Mouse (Mus musculus): ENCODE results near the gene Cipc. TPM values are rescaled to one million over a fixed set of nuclear protein-coding genes. Genes with fewer than 3 reads are reported as not detected.

The Cipc gene
- total and polyA plus RNA-seq, 3 experiments, result 34.1 to 45.1 (median 43.8) TPM

GRCm38 (mm10) chr12:86950161-86950960 lies 3.5 kb downstream of the Cipc start:
- no peaks in the 10 kb centered on the region for H3K27me3 ChIP-seq (ENCODE audit: control insufficient read depth, insufficient read depth, low read length)

GRCm38 (mm10) chr12:86950961-86951360 lies 4.1 kb downstream of the Cipc start:
- intact Hi-C loops (cut with DNase I), result no loop called here
- Histone ChIP-seq H3K79me2 (replicated peaks; ENCODE audit: control insufficient read depth, insufficient read depth, low read length) (peaks cover 7% of the 10 kb centered on the region), H3K27me3 (ENCODE audit: control insufficient read depth, insufficient read depth, low read length) (no peaks in the 10 kb centered on the region), H3K9ac (ENCODE audit: low read depth, low read length) (no peak overlapping the region), H3K27ac (peak overlapping the region; percentile 99), H3K36me3 (ENCODE audit: control insufficient read depth, insufficient read depth, low read length) (peaks cover 14% of the 10 kb centered on the region), H3K4me3 (no peak overlapping the region), H3K4me1 (ENCODE audit: control insufficient read depth, insufficient read depth, low read length) (peaks cover 12% of the 10 kb centered on the region)
- 96% methylated on average over 3 of the region's 3 CpGs for WGBS
- peak in 1 of 2 experiments; percentile 25 for DNase-seq
- TF ChIP-seq POLR2A (IDR thresholded peaks at IDR 0.05; ENCODE audit: insufficient read depth, low read depth, low read length), result no peak
- TF ChIP-seq EP300 (IDR thresholded peaks at IDR 0.05; ENCODE audit: insufficient read depth, low read depth, low read length), result no peak
- no peak for TF ChIP-seq CTCF (IDR thresholded peaks at IDR 0.05)

More at GRCm38 (mm10) chr12:86950161-86950960, 3.5 kb downstream of the Cipc start:
- 62% methylated on average over 16 of the region's 16 CpGs for WGBS
- peak overlapping the region; percentile 99 for H3K27ac ChIP-seq
- no peak for TF ChIP-seq CTCF (IDR thresholded peaks at IDR 0.05)
- intact Hi-C loops (cut with DNase I), result no loop called here
- H3K36me3 ChIP-seq (ENCODE audit: control insufficient read depth, insufficient read depth, low read length), result peaks cover 15% of the 10 kb centered on the region
- H3K9ac ChIP-seq (ENCODE audit: low read depth, low read length), result peak overlapping the region; percentile 29; the same call in 1 of the 2 replicates
- DNase-seq, result peak in 1 of 2 experiments; percentile 13
- peak overlapping the region; percentile 17; the same call in 1 of the 2 replicates for H3K4me3 ChIP-seq
- peaks cover 11% of the 10 kb centered on the region for H3K4me1 ChIP-seq (ENCODE audit: control insufficient read depth, insufficient read depth, low read length)
- peaks cover 7% of the 10 kb centered on the region for H3K79me2 ChIP-seq (replicated peaks; ENCODE audit: control insufficient read depth, insufficient read depth, low read length)

- WGBS, result 88% methylated on average over 10 of the region's 10 CpGs
- Histone ChIP-seq H3K79me2 (replicated peaks; ENCODE audit: control insufficient read depth, insufficient read depth, low read length) (peaks cover 7% of the 10 kb centered on the region), H3K27me3 (ENCODE audit: control insufficient read depth, insufficient read depth, low read length) (no peaks in the 10 kb centered on the region), H3K4me1 (ENCODE audit: control insufficient read depth, insufficient read depth, low read length) (peaks cover 11% of the 10 kb centered on the region), H3K9ac (ENCODE audit: low read depth, low read length) (no peak overlapping the region), H3K27ac (no peak overlapping the region), H3K36me3 (ENCODE audit: control insufficient read depth, insufficient read depth, low read length) (peaks cover 21% of the 10 kb centered on the region), H3K4me3 (no peak overlapping the region)
- no peak for DNase-seq
- no peak for TF ChIP-seq POLR2A (IDR thresholded peaks at IDR 0.05; ENCODE audit: insufficient read depth, low read depth, low read length)
- TF ChIP-seq CTCF (IDR thresholded peaks at IDR 0.05), result no peak
- no peak for TF ChIP-seq EP300 (IDR thresholded peaks at IDR 0.05; ENCODE audit: insufficient read depth, low read depth, low read length)
- intact Hi-C loops (cut with DNase I), result no loop called here
Measured at GRCm38 (mm10) chr12:86952331-86952850, 5.5 kb downstream of the Cipc start.

- peaks cover 12% of the 10 kb centered on the region for H3K36me3 ChIP-seq (ENCODE audit: control insufficient read depth, insufficient read depth, low read length)
- peak overlapping the region; percentile 89 for H3K27ac ChIP-seq
- intact Hi-C loops (cut with DNase I), result no loop called here
- no peak overlapping the region for H3K4me3 ChIP-seq
- H3K9ac ChIP-seq (ENCODE audit: low read depth, low read length), result no peak overlapping the region; the same call in 1 of the 2 replicates
- peak in 1 of 2 experiments; percentile 36 for DNase-seq
- TF ChIP-seq CTCF (IDR thresholded peaks at IDR 0.05), result no peak
- TF ChIP-seq EP300 (IDR thresholded peaks at IDR 0.05; ENCODE audit: insufficient read depth, low read depth, low read length), result no peak
- TF ChIP-seq POLR2A (IDR thresholded peaks at IDR 0.05; ENCODE audit: insufficient read depth, low read depth, low read length), result no peak; the same call in 1 of the 2 replicates
- peaks cover 4% of the 10 kb centered on the region; the same call in 1 of the 2 replicates for H3K4me1 ChIP-seq (ENCODE audit: control insufficient read depth, insufficient read depth, low read length)
- peaks cover 3% of the 10 kb centered on the region; the same call in 1 of the 2 replicates for H3K79me2 ChIP-seq (replicated peaks; ENCODE audit: control insufficient read depth, insufficient read depth, low read length)
- WGBS, result 47% methylated on average over 2 of the region's 2 CpGs
- no peaks in the 10 kb centered on the region for H3K27me3 ChIP-seq (ENCODE audit: control insufficient read depth, insufficient read depth, low read length)
Measured at GRCm38 (mm10) chr12:86955894-86956293, 9.1 kb downstream of the Cipc start.

- Histone ChIP-seq H3K4me3 (no peak overlapping the region), H3K4me1 (ENCODE audit: control insufficient read depth, insufficient read depth, low read length) (peaks cover 4% of the 10 kb centered on the region; the same call in 1 of the 2 replicates), H3K27ac (no peak overlapping the region), H3K36me3 (ENCODE audit: control insufficient read depth, insufficient read depth, low read length) (peaks cover 12% of the 10 kb centered on the region), H3K9ac (ENCODE audit: low read depth, low read length) (no peak overlapping the region), H3K27me3 (ENCODE audit: control insufficient read depth, insufficient read depth, low read length) (no peaks in the 10 kb centered on the region), H3K79me2 (replicated peaks; ENCODE audit: control insufficient read depth, insufficient read depth, low read length) (no peaks in the 10 kb centered on the region)
- DNase-seq, result no peak
- intact Hi-C loops (cut with DNase I), result no loop called here
- 84% methylated on average over 5 of the region's 5 CpGs for WGBS
- TF ChIP-seq EP300 (IDR thresholded peaks at IDR 0.05; ENCODE audit: insufficient read depth, low read depth, low read length) (no peak), CTCF (IDR thresholded peaks at IDR 0.05) (no peak), POLR2A (IDR thresholded peaks at IDR 0.05; ENCODE audit: insufficient read depth, low read depth, low read length) (no peak)
Measured at GRCm38 (mm10) chr12:86958558-86958957, 11.7 kb downstream of the Cipc start.

- no peak overlapping the region for H3K27ac ChIP-seq
- intact Hi-C loops (cut with DNase I), result no loop called here
- 97% methylated on average over 5 of the region's 5 CpGs for WGBS
- no peak overlapping the region for H3K9ac ChIP-seq (ENCODE audit: low read depth, low read length)
- H3K4me1 ChIP-seq (ENCODE audit: control insufficient read depth, insufficient read depth, low read length), result peaks cover 4% of the 10 kb centered on the region; the same call in 1 of the 2 replicates
- peaks cover 12% of the 10 kb centered on the region for H3K36me3 ChIP-seq (ENCODE audit: control insufficient read depth, insufficient read depth, low read length)
- no peaks in the 10 kb centered on the region for H3K79me2 ChIP-seq (replicated peaks; ENCODE audit: control insufficient read depth, insufficient read depth, low read length)
- H3K27me3 ChIP-seq (ENCODE audit: control insufficient read depth, insufficient read depth, low read length), result no peaks in the 10 kb centered on the region
- H3K4me3 ChIP-seq, result no peak overlapping the region
- TF ChIP-seq EP300 (IDR thresholded peaks at IDR 0.05; ENCODE audit: insufficient read depth, low read depth, low read length) (no peak), POLR2A (IDR thresholded peaks at IDR 0.05; ENCODE audit: insufficient read depth, low read depth, low read length) (no peak), CTCF (IDR thresholded peaks at IDR 0.05) (no peak)
- no peak for DNase-seq
Measured at GRCm38 (mm10) chr12:86959661-86960060, 12.8 kb downstream of the Cipc start.

Data from heart, adult 2 months (tissue).